Mouse (Mus musculus): ENCODE results near the gene Tsc22d2. TPM values are rescaled to one million over a fixed set of nuclear protein-coding genes. Genes with fewer than 3 reads are reported as not detected.

Tsc22d2 gene
- polyA plus RNA-seq, 1 experiment from 2014 or later = 12.8 TPM

GRCm38 (mm10) chr3:58512740-58513139 is 98.2 kb downstream of the Tsc22d2 start:
- 87% methylated on average over 3 of the region's 3 CpGs for WGBS
- no peak overlapping the region for H3K4me2 ChIP-seq (ENCODE audit: low read depth, low read length)
- no peak overlapping the region for H3K9ac ChIP-seq (replicated peaks; ENCODE audit: low read length)
- no peaks in the 10 kb centered on the region for H3K4me1 ChIP-seq (ENCODE audit: control insufficient read depth, insufficient read depth, low read length)
- H3K36me3 ChIP-seq (replicated peaks; ENCODE audit: control insufficient read depth, insufficient read depth, low read depth, low read length) = no peaks in the 10 kb centered on the region
- H3K4me3 ChIP-seq (ENCODE audit: low read depth, low read length) = no peak overlapping the region
- DNase-seq (ENCODE audit: low spot score) (no peak), ATAC-seq (replicated peaks; ENCODE audit: insufficient number of reproducible peaks, low FRiP score, low TSS enrichment, low read depth) (no peak)
- H3K27me3 ChIP-seq (ENCODE audit: control insufficient read depth, insufficient read depth, low read length) = no peaks in the 10 kb centered on the region
- H3K27ac ChIP-seq (replicated peaks; ENCODE audit: low read depth, low read length) = no peak overlapping the region
- no peaks in the 10 kb centered on the region for H3K9me3 ChIP-seq (replicated peaks; ENCODE audit: control insufficient read depth, low read length)

GRCm38 (mm10) chr3:58513483-58513882 is 99.0 kb downstream of the Tsc22d2 start:
- Histone ChIP-seq H3K9me3 (replicated peaks; ENCODE audit: control insufficient read depth, low read length) (no peaks in the 10 kb centered on the region), H3K27me3 (ENCODE audit: control insufficient read depth, insufficient read depth, low read length) (no peaks in the 10 kb centered on the region), H3K36me3 (replicated peaks; ENCODE audit: control insufficient read depth, insufficient read depth, low read depth, low read length) (no peaks in the 10 kb centered on the region), H3K4me1 (ENCODE audit: control insufficient read depth, insufficient read depth, low read length) (no peaks in the 10 kb centered on the region), H3K27ac (replicated peaks; ENCODE audit: low read depth, low read length) (no peak overlapping the region), H3K4me3 (ENCODE audit: low read depth, low read length) (no peak overlapping the region), H3K4me2 (ENCODE audit: low read depth, low read length) (no peak overlapping the region), H3K9ac (replicated peaks; ENCODE audit: low read length) (no peak overlapping the region)
- WGBS = 85% methylated on average over 4 of the region's 4 CpGs
- DNase-seq (ENCODE audit: low spot score) = no peak
- no peak for ATAC-seq (replicated peaks; ENCODE audit: insufficient number of reproducible peaks, low FRiP score, low TSS enrichment, low read depth)

- H3K4me3 ChIP-seq (ENCODE audit: low read depth, low read length) = no peak overlapping the region
- no peaks in the 10 kb centered on the region for H3K27me3 ChIP-seq (ENCODE audit: control insufficient read depth, insufficient read depth, low read length)
- no peaks in the 10 kb centered on the region for H3K9me3 ChIP-seq (replicated peaks; ENCODE audit: control insufficient read depth, low read length)
- no peak overlapping the region for H3K9ac ChIP-seq (replicated peaks; ENCODE audit: low read length)
- H3K36me3 ChIP-seq (replicated peaks; ENCODE audit: control insufficient read depth, insufficient read depth, low read depth, low read length) = no peaks in the 10 kb centered on the region
- no peak overlapping the region for H3K27ac ChIP-seq (replicated peaks; ENCODE audit: low read depth, low read length)
- 63% methylated on average over 1 of the region's 1 CpGs for WGBS
- H3K4me1 ChIP-seq (ENCODE audit: control insufficient read depth, insufficient read depth, low read length) = no peaks in the 10 kb centered on the region
- ATAC-seq (replicated peaks; ENCODE audit: insufficient number of reproducible peaks, low FRiP score, low TSS enrichment, low read depth) (no peak), DNase-seq (ENCODE audit: low spot score) (no peak)
- H3K4me2 ChIP-seq (ENCODE audit: low read depth, low read length) = no peak overlapping the region
Observed at GRCm38 (mm10) chr3:58515947-58516601, 101.6 kb downstream of the Tsc22d2 start.

Other genes with a start within 250 kb of the Tsc22d2 start
- gene Eif2a, start 111.1 kb downstream of the Tsc22d2 start, polyA plus RNA-seq (2014; fragmentation: Nextera tagmentation; extraction: Ambion mirVana) = 68.2 and 70.3 TPM in 2 replicates
- 166 and 185 TPM in 2 replicates for gene Serp1, start 111.2 kb downstream of the Tsc22d2 start, polyA plus RNA-seq (2014; fragmentation: Nextera tagmentation; extraction: Ambion mirVana)
- gene Selenot, start 161.9 kb downstream of the Tsc22d2 start, polyA plus RNA-seq (2014; fragmentation: Nextera tagmentation; extraction: Ambion mirVana) = 23.8 and 24.2 TPM in 2 replicates
- 0.10 TPM in 1 of 2 replicates, not detected in the other for gene Erich6, start 222.5 kb downstream of the Tsc22d2 start, polyA plus RNA-seq (2014; fragmentation: Nextera tagmentation; extraction: Ambion mirVana)